Mouse (Mus musculus) thymus, postnatal 10 days (tissue): ENCODE results near the gene 9330182L06Rik.

Experiments used
- DNase-seq, 2 experiments: peaks; one replicate each; pipeline ENCODE4 v3.0.0; 2021; ENCODE audit warnings: low spot score in 2 of 2

The 9330182L06Rik gene

DNA sequence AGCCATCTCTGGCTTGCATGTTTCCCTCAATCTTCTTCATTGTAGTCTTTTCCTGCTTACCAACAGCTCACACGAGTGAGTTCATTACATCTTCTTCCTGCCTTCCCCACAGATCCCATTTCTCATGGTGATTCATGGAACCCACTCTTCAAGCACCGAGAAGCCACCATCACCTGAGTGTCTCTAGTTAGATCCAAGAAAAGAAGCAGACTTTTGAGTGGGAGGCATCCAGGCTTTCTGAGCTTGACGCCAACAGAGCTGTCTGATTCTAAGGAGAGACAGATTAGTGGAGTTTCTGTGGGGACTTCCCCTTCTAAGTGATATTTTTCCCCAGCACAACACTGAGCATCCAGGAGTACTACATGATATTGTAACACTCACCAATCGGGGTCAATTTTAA, 259.6 kb downstream of the 9330182L06Rik start:
- no peak for DNase-seq
